Comparison of ENCODE assay signal across 25 mouse cellular contexts in the genomic region with DNA sequence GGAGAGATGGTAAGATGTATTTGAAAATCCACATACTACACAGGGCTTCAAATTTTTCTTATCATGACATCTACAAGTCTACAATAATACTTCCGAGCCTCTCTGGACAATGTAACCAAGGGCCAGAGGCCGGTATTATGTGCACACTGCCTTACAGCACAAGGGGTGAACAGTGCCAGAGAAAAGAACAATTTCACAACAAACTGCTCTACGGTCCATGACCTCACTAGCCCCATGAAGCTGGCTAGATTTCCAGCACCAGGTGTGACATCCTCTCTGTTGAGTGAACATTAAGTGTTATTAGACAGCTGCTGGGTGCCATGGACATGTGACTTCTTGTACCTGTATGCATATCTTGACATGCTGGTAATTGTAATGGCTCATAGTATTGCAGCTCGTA.
DNase-seq lines count a peak whose midpoint lies in the region; ATAC-seq and TF ChIP-seq lines count a peak whose summit lies in the region.
"Had no signal": no experiment of that assay in that cellular context is flagged by ENCODE, and none has a peak within 500 bp of the region (broad histone marks: within the 10 kb centered on the region; RNA-seq: fewer than 3 reads in every experiment).

No protein-coding gene starts in this region.

- TF ChIP-seq EP300 in lung, postnatal 0 days (IDR thresholded peaks at IDR 0.05), result no peak

- no peaks in the 10 kb centered on the region for H3K9me3 ChIP-seq in liver, embryonic 12.5 days (replicated peaks)
- H3K9me3 ChIP-seq in lung, postnatal 0 days (ENCODE audit: low read length), result no peaks in the 10 kb centered on the region
- H3K9me3 ChIP-seq: embryonic facial prominence, embryonic 12.5 days; embryonic facial prominence, embryonic 15.5 days; G1E; hindbrain, embryonic 12.5 days; hindbrain, embryonic 15.5 days had no signal

- TF ChIP-seq POLR2A in liver, adult 2 months (IDR thresholded peaks at IDR 0.05; ENCODE audit: extremely low read depth, insufficient read depth, low read length), result no peak
- no peak for TF ChIP-seq POLR2A in lung, adult 2 months (IDR thresholded peaks at IDR 0.05; ENCODE audit: borderline replicate concordance, extremely low read depth, low read depth, low read length)

- no peak overlapping the region for H3K4me3 ChIP-seq in liver, adult 2 months (ENCODE audit: insufficient read depth, low read depth, low read length)
- H3K4me3 ChIP-seq in liver, embryonic 12.5 days, result no peak overlapping the region
- no peak overlapping the region for H3K4me3 ChIP-seq in lung, postnatal 0 days (ENCODE audit: low read depth, low read length)
- H3K4me3 ChIP-seq in lung, adult 2 months (replicated peaks; ENCODE audit: extremely low read depth, low read depth, low read length), result no peak overlapping the region
- H3K4me3 ChIP-seq: embryonic facial prominence, embryonic 12.5 days; embryonic facial prominence, embryonic 15.5 days; gastrocnemius, adult 2 months; hindbrain, embryonic 12.5 days; hindbrain, embryonic 15.5 days had no signal

- peak; percentile 4 for DNase-seq in liver, adult 2 months (ENCODE audit: extremely low read depth, low read depth, low spot score)
- peak; percentile 42 for DNase-seq in lung, postnatal 0 days (ENCODE audit: low spot score)
- DNase-seq in lung, adult 2 months, result no peak
- DNase-seq in lung, postnatal 10 days, result peak; percentile 18
- DNase-seq in lung, postnatal 36 days, result peak; percentile 56
- no peak for DNase-seq in cerebellum, postnatal 14 days
- DNase-seq: adrenal gland, postnatal 10 days; adrenal gland, postnatal 36 days; B cell, adult 2 months; cerebellum, adult 18-20 months; cerebellum, adult 9-10 months; cerebellum, postnatal 25 days; forebrain, postnatal 0 days; gastrocnemius, adult 2 months; gastrocnemius, postnatal 14 days had no signal

- no peaks in the 10 kb centered on the region for H3K79me2 ChIP-seq in liver, adult 2 months (ENCODE audit: control insufficient read depth, insufficient read depth, low read length)

- no peak overlapping the region for H3K4me2 ChIP-seq in liver, embryonic 12.5 days
- H3K4me2 ChIP-seq in lung, postnatal 0 days (replicated peaks; ENCODE audit: low read depth, low read length), result no peak overlapping the region
- H3K4me2 ChIP-seq: embryonic facial prominence, embryonic 12.5 days; embryonic facial prominence, embryonic 15.5 days; heart, embryonic 11.5 days; hindbrain, embryonic 12.5 days; hindbrain, embryonic 15.5 days had no signal

- no peaks in the 10 kb centered on the region for H3K4me1 ChIP-seq in liver, adult 2 months (ENCODE audit: control insufficient read depth, insufficient read depth, low read length)
- H3K4me1 ChIP-seq in liver, embryonic 12.5 days, result no peaks in the 10 kb centered on the region
- H3K4me1 ChIP-seq in lung, postnatal 0 days (ENCODE audit: insufficient read depth, low read depth, low read length), result no peaks in the 10 kb centered on the region
- no peaks in the 10 kb centered on the region for H3K4me1 ChIP-seq in lung, adult 2 months (ENCODE audit: control insufficient read depth, insufficient read depth, low read length)
- H3K4me1 ChIP-seq: embryonic facial prominence, embryonic 12.5 days; embryonic facial prominence, embryonic 15.5 days; hindbrain, embryonic 12.5 days; hindbrain, embryonic 15.5 days had no signal

- no peaks in the 10 kb centered on the region for H3K27me3 ChIP-seq in liver, adult 2 months (ENCODE audit: control insufficient read depth, insufficient read depth, low read length)
- no peaks in the 10 kb centered on the region for H3K27me3 ChIP-seq in liver, embryonic 12.5 days (replicated peaks)
- no peaks in the 10 kb centered on the region for H3K27me3 ChIP-seq in lung, postnatal 0 days (replicated peaks; ENCODE audit: insufficient read depth, low read length)
- H3K27me3 ChIP-seq: CH12.LX; embryonic facial prominence, embryonic 12.5 days; embryonic facial prominence, embryonic 15.5 days; hindbrain, embryonic 12.5 days; hindbrain, embryonic 15.5 days had no signal

- no peak for TF ChIP-seq CTCF in liver, adult 2 months (IDR thresholded peaks at IDR 0.05; ENCODE audit: low read depth, low read length)
- no peak for TF ChIP-seq CTCF in lung, postnatal 0 days (IDR thresholded peaks at IDR 0.05)
- no peak for TF ChIP-seq CTCF in lung, adult 2 months (IDR thresholded peaks at IDR 0.05; ENCODE audit: insufficient read depth, low read length)

- H3K9ac ChIP-seq in liver, adult 2 months (ENCODE audit: low read depth, low read length), result no peak overlapping the region
- no peak overlapping the region for H3K9ac ChIP-seq in liver, embryonic 12.5 days
- H3K9ac ChIP-seq in lung, postnatal 0 days (replicated peaks; ENCODE audit: low read depth), result no peak overlapping the region
- H3K9ac ChIP-seq: embryonic facial prominence, embryonic 12.5 days; embryonic facial prominence, embryonic 15.5 days; forebrain, postnatal 0 days; hindbrain, embryonic 12.5 days; hindbrain, embryonic 15.5 days had no signal

- no peaks in the 10 kb centered on the region for H3K36me3 ChIP-seq in liver, adult 2 months (ENCODE audit: control insufficient read depth, insufficient read depth, low read length)
- no peaks in the 10 kb centered on the region for H3K36me3 ChIP-seq in liver, embryonic 12.5 days
- no peaks in the 10 kb centered on the region for H3K36me3 ChIP-seq in lung, postnatal 0 days (ENCODE audit: insufficient read depth, low read length)
- H3K36me3 ChIP-seq: embryonic facial prominence, embryonic 12.5 days; embryonic facial prominence, embryonic 15.5 days; G1E; hindbrain, embryonic 12.5 days; hindbrain, embryonic 15.5 days had no signal

- no peak overlapping the region for H3K27ac ChIP-seq in liver, adult 2 months (replicated peaks; ENCODE audit: insufficient read depth, low read depth, low read length)
- no peak overlapping the region for H3K27ac ChIP-seq in liver, embryonic 12.5 days
- no peak overlapping the region for H3K27ac ChIP-seq in lung, postnatal 0 days (ENCODE audit: low read length)
- H3K27ac ChIP-seq: embryonic facial prominence, embryonic 12.5 days; embryonic facial prominence, embryonic 15.5 days; gastrocnemius, adult 2 months; hindbrain, embryonic 12.5 days; hindbrain, embryonic 15.5 days had no signal

- no peak for ATAC-seq in liver, embryonic 12.5 days
- ATAC-seq in lung, postnatal 0 days, result no peak
- ATAC-seq: forebrain, embryonic 14.5 days; forebrain, postnatal 0 days; Patski had no signal

- 47% methylated on average over 4 of the region's 4 CpGs for WGBS in liver, adult 2 months
- 62% methylated on average over 4 of the region's 4 CpGs for WGBS in liver, embryonic 12.5 days (ENCODE audit: insufficient replicate concordance)
- 62% methylated on average over 4 of the region's 4 CpGs for WGBS in lung, postnatal 0 days
- 75% methylated on average over 4 of the region's 4 CpGs for WGBS in lung, adult 2 months

Comparison
In these comparisons a context has a peak if more than half of its experiments do, and no peak if none do; other contexts are left out.
1. DNase-seq: peak in liver, adult 2 months (single experiment), lung, postnatal 0 days (single experiment), lung, postnatal 10 days (single experiment) and lung, postnatal 36 days (single experiment); none in lung, adult 2 months (single experiment) and cerebellum, postnatal 14 days (0 of 2).